Mouse (Mus musculus): ENCODE data around the gene Spaar. TPM values are rescaled to one million over a fixed set of nuclear protein-coding genes. Genes with fewer than 3 reads are reported as not detected.
"Not testable (repeated sequence)": the region's sequence is repeated elsewhere in the genome, so short reads cannot be mapped to it uniquely, and the experiment has no call there.

The Spaar gene
- total RNA-seq, 1 experiment from 2014 or later = not detected

DNA sequence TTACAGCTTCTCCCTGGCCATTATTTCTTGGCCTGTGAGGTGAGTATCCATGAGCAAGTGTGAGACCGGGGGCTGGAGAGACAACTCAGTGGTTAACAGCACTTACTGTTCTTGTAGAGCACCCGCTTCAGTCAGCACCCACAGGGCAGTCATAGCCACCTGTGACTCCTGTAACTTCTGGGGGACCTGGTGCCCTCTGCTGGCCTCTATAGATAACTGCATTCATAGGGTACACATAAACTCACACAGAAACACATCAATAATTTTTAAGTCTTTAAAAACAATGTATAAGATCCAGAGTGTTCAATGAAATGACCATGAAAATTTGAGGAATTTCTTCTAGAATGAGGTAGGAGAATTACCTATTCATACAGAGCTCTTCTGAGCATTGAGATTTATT is 39.5 kb downstream of the Spaar start:
- no peak for ATAC-seq (replicated peaks; ENCODE audit: insufficient number of reproducible peaks, low FRiP score, low TSS enrichment, poor library complexity, severe bottlenecking)

DNA sequence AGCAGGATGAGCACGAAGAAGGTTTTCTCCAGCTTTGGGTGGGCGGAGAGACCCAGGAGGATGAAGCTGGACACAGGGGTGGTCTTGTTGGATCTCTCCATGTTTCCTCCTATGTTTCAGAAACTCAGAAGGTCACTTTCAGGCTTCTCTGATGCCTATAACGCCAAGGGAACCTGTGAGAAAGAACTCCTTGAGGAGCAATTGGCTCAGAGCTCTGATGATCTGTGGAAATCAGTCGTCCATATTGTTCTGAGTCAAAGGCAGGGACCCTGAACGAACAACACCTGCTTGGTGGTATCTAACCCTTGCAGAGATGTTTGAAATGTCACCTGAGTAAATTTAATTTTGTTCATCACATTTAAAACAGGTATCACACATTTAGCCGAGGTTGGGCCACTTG is 41.1 kb downstream of the Spaar start, which contains the start of gene Olfr159:
Gene Olfr159, minus strand, starts transcription at position 101 of the 400 bp plus-strand sequence.
- ATAC-seq (replicated peaks; ENCODE audit: insufficient number of reproducible peaks, low FRiP score, low TSS enrichment, poor library complexity, severe bottlenecking) = no peak

DNA sequence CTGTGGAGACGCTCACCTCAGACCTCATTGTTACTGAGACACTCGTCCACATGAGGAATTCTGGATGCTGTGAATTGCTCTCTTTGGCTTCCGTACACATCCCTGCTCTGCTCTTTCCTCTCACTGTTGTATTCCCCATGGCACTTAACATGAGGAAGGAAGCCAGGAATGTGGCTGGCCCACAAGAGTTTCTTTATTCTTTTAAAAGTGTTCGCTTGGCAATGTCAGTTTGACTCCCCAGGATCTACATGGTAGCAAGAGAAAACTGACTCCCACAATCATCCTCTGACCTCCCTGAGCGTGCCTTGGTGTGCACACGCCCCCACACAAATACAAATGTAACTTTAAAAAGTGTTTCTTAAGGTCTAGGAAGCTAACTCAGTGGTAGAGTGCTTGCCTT is 41.8 kb downstream of the Spaar start:
- no peak for ATAC-seq (replicated peaks; ENCODE audit: insufficient number of reproducible peaks, low FRiP score, low TSS enrichment, poor library complexity, severe bottlenecking)

DNA sequence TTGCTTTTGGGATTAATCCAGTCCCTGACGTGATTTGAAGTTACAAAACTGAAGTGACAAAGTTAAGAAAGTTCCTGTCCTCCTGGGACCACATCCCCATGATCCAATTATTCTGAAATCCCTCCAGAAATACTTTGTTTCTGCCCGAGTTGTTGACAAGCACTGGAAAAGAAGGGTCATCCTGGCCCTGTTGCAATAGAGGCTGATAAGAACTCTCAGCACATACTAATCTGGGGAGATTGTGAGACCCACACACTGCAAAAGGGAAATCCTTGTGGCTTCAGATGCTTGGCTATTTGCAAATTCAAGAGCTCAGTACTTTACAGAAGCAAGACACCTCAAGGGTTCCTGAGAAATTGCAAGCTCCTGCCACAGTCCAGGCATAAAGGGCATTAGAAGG is 42.5 kb downstream of the Spaar start:
- no peak for ATAC-seq (replicated peaks; ENCODE audit: insufficient number of reproducible peaks, low FRiP score, low TSS enrichment, poor library complexity, severe bottlenecking)

DNA sequence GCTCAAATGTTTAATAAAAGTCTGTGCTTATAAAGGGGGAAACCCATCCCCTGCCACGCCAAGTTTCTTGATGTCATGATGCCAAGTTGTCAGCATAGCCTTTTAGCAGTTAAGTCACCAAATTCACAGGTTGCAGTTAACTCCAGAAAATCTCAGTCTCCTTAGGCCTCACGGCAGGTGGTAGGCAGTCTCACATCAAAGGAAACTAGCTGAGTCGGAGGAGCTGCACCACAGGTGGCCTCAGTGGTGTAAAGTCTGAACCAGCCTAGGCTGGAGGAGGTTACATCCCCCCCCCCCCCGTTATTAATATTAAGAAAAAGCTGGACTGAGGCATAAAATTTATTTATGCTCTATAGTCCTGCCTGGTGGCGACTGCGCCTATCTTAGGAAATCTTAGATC is 65.5 kb downstream of the Spaar start:
- ATAC-seq (replicated peaks; ENCODE audit: insufficient number of reproducible peaks, low FRiP score, low TSS enrichment, poor library complexity, severe bottlenecking) = no peak

DNA sequence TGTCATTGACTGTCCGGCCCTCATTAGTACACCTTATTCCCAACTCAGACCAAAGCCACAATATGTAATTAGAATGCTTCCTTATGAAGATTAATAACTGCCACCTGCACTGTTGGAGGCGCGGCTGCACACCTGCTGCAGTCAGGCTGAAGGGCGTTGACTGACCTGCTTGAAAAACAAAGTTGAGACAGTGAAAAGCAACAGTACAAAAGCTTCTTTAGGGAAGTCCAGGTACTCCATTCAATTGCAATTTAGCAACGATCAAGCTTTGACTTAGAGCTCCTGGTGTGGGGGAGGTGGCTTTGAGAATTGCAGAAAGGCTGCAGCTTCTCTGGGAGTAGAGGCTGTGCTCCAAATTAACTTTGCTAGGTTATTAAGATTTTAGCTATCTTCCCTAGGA is 66.0 kb downstream of the Spaar start:
- not testable (repeated sequence) for ATAC-seq (replicated peaks; ENCODE audit: insufficient number of reproducible peaks, low FRiP score, low TSS enrichment, poor library complexity, severe bottlenecking)

DNA sequence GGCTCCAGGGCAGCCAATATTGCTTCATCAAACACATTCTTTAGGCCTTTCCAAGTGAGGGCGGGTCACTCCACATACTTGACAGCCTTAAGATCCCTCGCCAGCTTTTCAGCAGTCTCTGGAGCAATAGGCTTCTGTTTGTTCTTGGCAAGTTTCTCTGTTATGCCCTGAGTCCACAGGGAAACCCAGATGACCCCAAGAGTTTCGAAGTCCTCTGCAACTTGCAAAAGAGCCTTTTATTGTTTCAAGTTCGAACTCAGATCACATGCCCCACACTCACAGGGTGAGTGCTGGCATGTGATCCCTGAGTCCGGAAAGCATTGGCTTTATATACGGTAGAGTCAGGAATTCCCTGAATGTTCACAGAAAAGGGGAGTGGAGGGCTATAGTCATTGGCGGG is 69.1 kb downstream of the Spaar start:
- ATAC-seq (replicated peaks; ENCODE audit: insufficient number of reproducible peaks, low FRiP score, low TSS enrichment, poor library complexity, severe bottlenecking) = no peak

Other genes with a start within 250 kb of the Spaar start
- 0.49 to 5.0 TPM (median 0.64 TPM) in 3 replicates for gene Sit1, start 246.3 kb upstream of the Spaar start, total RNA-seq (2017)
- 21.2 to 29.5 TPM (median 29.3 TPM) in 3 replicates for gene Ccdc107, start 237.1 kb upstream of the Spaar start, total RNA-seq (2017)
- gene Arhgef39, start 230.3 kb upstream of the Spaar start, total RNA-seq (2017) = 0.97 to 3.4 TPM (median 2.1 TPM) in 3 replicates
- gene Car9, start 223.1 kb upstream of the Spaar start, total RNA-seq (2017) = 0.75 to 1.7 TPM (median 1.0 TPM) in 3 replicates
- gene Tpm2, start 206.3 kb upstream of the Spaar start, total RNA-seq (2017) = 4.7 TPM in 1 of 3 replicates, not detected in the others
- gene Creb3, start 167.7 kb upstream of the Spaar start, total RNA-seq (2017) = 80.3 to 165 TPM (median 108 TPM) in 3 replicates
- gene Tln1, start 167.3 kb upstream of the Spaar start, total RNA-seq (2017) = 816 to 935 TPM (median 878 TPM) in 3 replicates
- 17.8 to 28.6 TPM (median 28.5 TPM) in 3 replicates for gene Rgp1, start 151.3 kb upstream of the Spaar start, total RNA-seq (2017)
- 9.3 to 22.3 TPM (median 9.7 TPM) in 3 replicates for gene Gba2, start 151.2 kb upstream of the Spaar start, total RNA-seq (2017)
- gene Msmp, start 145.5 kb upstream of the Spaar start, total RNA-seq (2017) = 0.48 TPM in 1 of 3 replicates, not detected in the others
- 0.19 to 0.38 TPM in 2 of 3 replicates, not detected in the other for gene Npr2, start 98.1 kb upstream of the Spaar start, total RNA-seq (2017)
- gene Spag8, start 76.4 kb upstream of the Spaar start, total RNA-seq (2017) = not detected in 3 replicates
- gene Hint2, start 73.6 kb upstream of the Spaar start, total RNA-seq (2017) = 21.5 to 26.1 TPM (median 25.9 TPM) in 3 replicates
- 0.19 to 0.32 TPM (median 0.19 TPM) in 3 replicates for gene Tmem8b, start 61.1 kb upstream of the Spaar start, total RNA-seq (2017)
- gene Fam221b, start 60.9 kb upstream of the Spaar start, total RNA-seq (2017) = 0.68 to 1.0 TPM (median 0.96 TPM) in 3 replicates
- 0.53 TPM in 1 of 3 replicates, not detected in the others for gene Olfr70, start 29.2 kb upstream of the Spaar start, total RNA-seq (2017)
- gene Olfr71, start 19.8 kb upstream of the Spaar start, total RNA-seq (2017) = not detected in 3 replicates
- not detected in 3 replicates for gene Hrct1, start 2.8 kb upstream of the Spaar start, total RNA-seq (2017)
- gene Olfr159, start 41.0 kb downstream of the Spaar start, total RNA-seq (2017) = not detected in 3 replicates
- gene Olfr156, start 93.9 kb downstream of the Spaar start, total RNA-seq (2017) = not detected in 3 replicates
- gene Olfr157, start 110.2 kb downstream of the Spaar start, total RNA-seq (2017) = not detected in 3 replicates
- gene Olfr155, start 121.5 kb downstream of the Spaar start, total RNA-seq (2017) = not detected in 3 replicates
- 0.38 to 6.1 TPM (median 4.6 TPM) in 3 replicates for gene Reck, start 145.5 kb downstream of the Spaar start, total RNA-seq (2017)
- 116 to 119 TPM (median 118 TPM) in 3 replicates for gene Glipr2, start 227.4 kb downstream of the Spaar start, total RNA-seq (2017)

Measured in monocyte, adult 5-6 weeks (primary cell).